Mouse (Mus musculus): ENCODE data around the gene Abca1.
A peak's percentile ranks its signal among the peaks of the same experiment; 100 is the strongest.

Abca1 gene

GRCm38 (mm10) chr4:53121084-53121483, 38.6 kb downstream of the Abca1 start:
- DNase-seq (ENCODE audit: low spot score): no peak

GRCm38 (mm10) chr4:53120038-53120685, 39.5 kb downstream of the Abca1 start:
- no peak for DNase-seq (ENCODE audit: low spot score)

- DNase-seq (ENCODE audit: low spot score): no peak
Measured at GRCm38 (mm10) chr4:53118643-53119042, 41.1 kb downstream of the Abca1 start.

- peak; percentile 47 for DNase-seq (ENCODE audit: low spot score)
Measured at GRCm38 (mm10) chr4:53117610-53118009, 42.1 kb downstream of the Abca1 start.

GRCm38 (mm10) chr4:53117076-53117475, 42.6 kb downstream of the Abca1 start:
- no peak for DNase-seq (ENCODE audit: low spot score)

GRCm38 (mm10) chr4:53115866-53116265, 43.8 kb downstream of the Abca1 start:
- DNase-seq (ENCODE audit: low spot score): peak; percentile 12

GRCm38 (mm10) chr4:53115410-53115809, 44.3 kb downstream of the Abca1 start:
- peak; percentile 37 for DNase-seq (ENCODE audit: low spot score)

GRCm38 (mm10) chr4:53111919-53112355, 47.8 kb downstream of the Abca1 start:
- no peak for DNase-seq (ENCODE audit: low spot score)

- DNase-seq (ENCODE audit: low spot score): peak; percentile 65
Measured at GRCm38 (mm10) chr4:53110356-53110755, 49.3 kb downstream of the Abca1 start.

- no peak for DNase-seq (ENCODE audit: low spot score)
Measured at GRCm38 (mm10) chr4:53109381-53109928, 50.2 kb downstream of the Abca1 start.

GRCm38 (mm10) chr4:53108194-53108593, 51.5 kb downstream of the Abca1 start:
- no peak for DNase-seq (ENCODE audit: low spot score)

GRCm38 (mm10) chr4:53106732-53107131, 53.0 kb downstream of the Abca1 start:
- no peak for DNase-seq (ENCODE audit: low spot score)

- DNase-seq (ENCODE audit: low spot score): no peak
Measured at GRCm38 (mm10) chr4:53106071-53106470, 53.6 kb downstream of the Abca1 start.

GRCm38 (mm10) chr4:53104634-53105033, 55.1 kb downstream of the Abca1 start:
- no peak for DNase-seq (ENCODE audit: low spot score)

GRCm38 (mm10) chr4:53102529-53102928, 57.2 kb downstream of the Abca1 start:
- DNase-seq (ENCODE audit: low spot score): no peak

GRCm38 (mm10) chr4:53101306-53101705, 58.4 kb downstream of the Abca1 start:
- DNase-seq (ENCODE audit: low spot score): no peak

- no peak for DNase-seq (ENCODE audit: low spot score)
Measured at GRCm38 (mm10) chr4:53100492-53100891, 59.2 kb downstream of the Abca1 start.

- DNase-seq (ENCODE audit: low spot score): no peak
Measured at GRCm38 (mm10) chr4:53094850-53095249, 64.8 kb downstream of the Abca1 start.

GRCm38 (mm10) chr4:53094331-53094730, 65.4 kb downstream of the Abca1 start:
- no peak for DNase-seq (ENCODE audit: low spot score)

GRCm38 (mm10) chr4:53093615-53094014, 66.1 kb downstream of the Abca1 start:
- no peak for DNase-seq (ENCODE audit: low spot score)

GRCm38 (mm10) chr4:53089641-53090040, 70.1 kb downstream of the Abca1 start:
- no peak for DNase-seq (ENCODE audit: low spot score)

GRCm38 (mm10) chr4:53088999-53089398, 70.7 kb downstream of the Abca1 start:
- DNase-seq (ENCODE audit: low spot score): peak; percentile 9

- DNase-seq (ENCODE audit: low spot score): no peak
Measured at GRCm38 (mm10) chr4:53086636-53087035, 73.1 kb downstream of the Abca1 start.

- DNase-seq (ENCODE audit: low spot score): no peak
Measured at GRCm38 (mm10) chr4:53085634-53086033, 74.1 kb downstream of the Abca1 start.
